Mouse (Mus musculus) G1E-ER4 (cell line): ENCODE data around the gene Fam160a2. TPM values are rescaled to one million over a fixed set of nuclear protein-coding genes. Genes with fewer than 3 reads are reported as not detected.

ENCODE experiments used
- GATA1 ChIP-seq: IDR thresholded peaks from one replicate; pipeline ENCODE4 v1.8.0; 2012; ENCODE audit warnings: low read length, inconsistent platforms
- polyA plus RNA-seq: library from polyadenylated mRNA; stranded (reverse); fragments of >175 nt; gene quantifications from 2 replicates; pipeline ENCODE4 v1.2.3, GENCODE M21; 2012

Fam160a2 gene
- 41.2 TPM in 2 replicates for polyA plus RNA-seq

DNA sequence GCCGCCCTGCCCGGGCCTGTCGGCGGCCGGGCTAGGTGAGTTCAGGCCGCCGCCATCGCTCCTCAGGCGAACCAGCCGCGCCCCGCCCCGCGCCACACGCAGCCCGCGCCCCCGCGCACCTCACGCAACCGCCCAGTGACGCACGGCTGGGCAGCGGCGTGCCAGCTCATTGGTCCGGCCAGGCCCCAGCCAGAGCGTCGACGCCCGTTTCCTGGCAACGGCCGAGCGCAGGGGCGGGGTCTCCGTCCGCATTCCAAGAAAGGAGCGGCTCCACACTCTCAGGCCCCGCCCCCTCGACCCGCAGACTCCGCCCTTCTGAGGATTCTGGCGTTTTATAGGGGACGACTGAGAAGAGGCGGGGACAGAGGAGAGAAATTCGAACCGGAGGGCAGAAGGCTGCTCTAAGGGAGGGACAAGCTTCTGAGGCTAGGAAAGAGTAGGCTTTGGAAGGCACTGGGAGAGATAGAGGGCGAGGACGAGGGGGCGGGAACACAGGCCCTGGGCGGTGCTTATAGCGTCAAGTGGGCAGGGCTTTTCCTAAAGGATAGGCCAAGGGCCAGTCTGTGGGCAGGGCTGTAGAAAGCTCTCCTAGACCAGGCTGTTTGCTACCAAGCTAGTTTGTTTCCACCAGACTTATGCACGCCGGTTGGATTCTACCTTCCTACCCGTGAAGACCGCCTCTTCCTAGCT lies at the start of gene Fam160a2:
Fam160a2 (minus strand) TSS at position 120 of the 690 bp plus-strand sequence.
- no peak for TF ChIP-seq GATA1

DNA sequence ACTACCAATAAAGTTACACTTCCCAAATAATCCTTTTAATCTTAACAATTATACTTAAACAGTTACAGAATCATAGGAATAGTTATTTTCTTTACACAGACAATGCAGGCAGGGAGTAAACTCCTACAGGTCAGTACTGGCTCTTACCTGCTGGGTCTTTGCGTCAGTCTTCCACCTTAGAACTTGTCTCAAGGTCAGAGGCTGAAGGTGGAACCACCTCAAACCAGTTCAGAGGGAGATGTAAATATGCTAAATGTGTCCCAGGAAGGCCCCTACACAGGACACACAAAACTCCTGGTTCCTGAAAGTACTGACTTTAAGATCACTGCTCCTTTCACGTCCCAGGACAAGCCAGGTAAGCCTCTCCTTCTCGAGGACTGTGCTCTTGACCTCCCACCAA lies 45.2 kb upstream of the Fam160a2 start:
- TF ChIP-seq GATA1: no peak

DNA sequence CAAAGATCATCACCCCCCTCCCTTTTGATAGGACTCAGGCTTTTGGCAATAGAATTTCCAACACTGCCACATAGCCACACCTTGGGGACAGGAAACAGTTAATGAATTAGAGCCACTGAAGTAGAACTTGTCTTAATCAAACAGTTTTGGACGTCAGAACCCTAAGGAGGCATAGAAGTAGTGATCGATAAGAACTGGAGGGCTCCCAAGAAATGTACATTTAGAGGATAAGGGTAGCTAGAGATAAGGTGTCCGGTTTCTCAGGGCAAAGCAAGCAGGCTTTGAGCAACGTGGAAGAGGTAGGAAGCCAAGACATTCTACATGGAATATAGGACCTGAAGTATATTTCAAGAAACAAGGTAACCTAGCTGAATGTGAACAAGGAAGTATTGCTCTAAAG lies 41.6 kb upstream of the Fam160a2 start:
- TF ChIP-seq GATA1: no peak

DNA sequence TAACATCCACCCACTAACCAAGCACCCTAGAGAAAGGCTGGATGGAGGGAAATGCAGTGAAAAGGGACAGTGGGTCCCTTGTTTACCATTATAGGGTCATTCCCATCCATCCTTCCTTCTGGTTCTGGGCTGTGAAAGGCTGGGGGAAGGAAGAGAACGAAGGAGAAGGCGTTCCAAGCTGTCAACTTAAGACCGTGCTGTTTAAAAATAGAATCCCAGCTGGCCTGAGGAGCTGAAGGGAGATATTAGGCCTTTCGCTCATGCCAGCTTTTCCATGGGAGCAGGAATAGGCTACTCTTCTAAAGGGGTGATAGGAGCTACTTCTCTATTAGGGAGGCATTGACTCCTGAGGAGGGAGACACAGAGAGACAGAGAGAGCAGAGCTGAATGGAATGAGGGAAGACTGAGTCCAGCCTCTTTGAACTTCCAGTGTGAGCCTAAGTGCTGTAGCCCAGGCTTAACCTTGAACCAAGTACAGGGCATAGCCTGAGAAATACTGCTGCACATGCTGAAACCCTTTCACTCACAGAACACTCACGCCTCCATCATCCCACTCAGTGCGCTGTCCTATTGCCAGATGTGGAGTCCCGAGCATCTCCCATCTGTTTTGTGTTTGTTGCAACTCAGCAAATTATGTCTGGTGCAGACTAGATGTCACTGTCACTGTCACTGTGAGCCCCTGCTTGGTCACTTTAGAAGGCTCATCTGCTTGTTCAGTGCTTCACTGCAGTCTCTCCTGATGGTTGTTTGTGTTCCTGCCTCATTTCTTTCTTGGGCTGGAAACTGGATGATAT lies 38.3 kb upstream of the Fam160a2 start:
- no peak for TF ChIP-seq GATA1

DNA sequence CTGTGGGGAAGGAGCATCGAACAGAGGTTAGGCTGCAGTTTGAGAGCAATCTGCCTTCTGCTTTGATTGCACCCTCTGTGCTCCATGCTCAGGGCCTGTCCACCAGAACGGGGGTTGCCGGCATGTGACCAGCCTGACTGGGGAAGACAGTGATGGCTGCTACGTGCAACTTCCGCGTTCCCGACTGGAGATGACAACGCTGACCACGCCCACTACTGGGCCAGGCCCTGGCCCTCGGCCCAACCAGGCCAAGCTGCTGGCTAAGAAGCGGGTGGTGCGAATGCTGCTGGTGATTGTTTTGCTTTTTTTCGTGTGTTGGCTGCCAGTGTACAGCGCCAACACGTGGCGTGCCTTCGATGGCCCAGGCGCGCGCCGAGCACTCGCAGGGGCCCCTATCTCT lies 34.9 kb upstream of the Fam160a2 start:
- no peak for TF ChIP-seq GATA1

DNA sequence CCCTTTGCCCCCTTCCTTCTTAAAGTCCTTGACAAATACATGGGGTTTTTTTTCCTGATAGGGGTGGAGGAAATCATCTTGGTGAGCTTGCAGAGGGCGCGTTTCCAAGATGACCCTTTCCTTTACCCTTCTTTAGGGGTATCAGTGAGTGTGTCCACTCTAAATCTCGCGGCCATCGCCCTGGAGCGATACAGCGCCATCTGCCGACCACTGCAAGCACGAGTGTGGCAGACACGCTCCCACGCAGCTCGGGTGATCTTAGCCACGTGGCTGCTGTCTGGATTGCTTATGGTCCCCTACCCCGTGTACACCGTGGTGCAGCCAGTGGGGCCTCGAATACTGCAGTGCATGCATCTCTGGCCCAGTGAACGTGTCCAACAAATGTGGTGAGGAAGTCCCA lies 34.0 kb upstream of the Fam160a2 start:
- no peak for TF ChIP-seq GATA1

DNA sequence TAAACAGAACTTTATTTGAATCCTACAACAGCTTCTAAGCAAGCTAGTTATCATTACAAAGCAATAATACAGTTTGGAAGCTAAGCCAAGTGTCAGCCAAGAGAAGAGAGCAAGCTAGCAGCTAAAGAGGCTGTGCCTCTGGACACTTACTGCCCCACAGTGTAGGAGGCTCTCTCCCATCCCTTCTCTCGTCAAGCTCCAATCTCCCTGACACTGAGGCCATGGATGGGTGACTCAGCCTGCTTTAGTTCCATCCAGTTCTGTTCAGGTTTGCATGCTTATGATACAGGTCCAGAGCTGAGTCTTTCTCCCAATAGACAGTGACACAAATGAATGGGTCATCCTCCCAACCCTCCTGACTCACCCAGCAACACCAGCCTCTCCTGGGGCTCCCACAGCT lies 32.2 kb upstream of the Fam160a2 start:
- TF ChIP-seq GATA1: no peak

DNA sequence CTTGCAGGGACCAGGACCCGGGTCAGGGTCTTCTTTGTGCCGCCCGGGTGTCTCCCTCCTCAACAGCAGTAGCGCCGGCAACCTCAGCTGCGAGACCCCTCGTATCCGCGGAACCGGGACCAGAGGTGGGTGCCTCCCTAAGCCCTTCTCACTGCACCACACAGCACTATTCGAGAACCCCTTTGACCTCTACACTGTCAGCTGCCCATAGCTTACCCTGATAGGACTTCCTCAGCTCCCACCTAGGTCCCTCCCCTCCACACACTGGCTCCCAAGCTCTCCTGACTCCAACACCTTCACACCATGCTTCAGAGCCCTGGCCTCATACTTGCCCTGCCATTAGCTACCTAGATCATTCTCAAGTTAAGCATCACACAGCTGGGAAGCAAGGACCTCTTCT lies 26.2 kb upstream of the Fam160a2 start:
- TF ChIP-seq GATA1: no peak

DNA sequence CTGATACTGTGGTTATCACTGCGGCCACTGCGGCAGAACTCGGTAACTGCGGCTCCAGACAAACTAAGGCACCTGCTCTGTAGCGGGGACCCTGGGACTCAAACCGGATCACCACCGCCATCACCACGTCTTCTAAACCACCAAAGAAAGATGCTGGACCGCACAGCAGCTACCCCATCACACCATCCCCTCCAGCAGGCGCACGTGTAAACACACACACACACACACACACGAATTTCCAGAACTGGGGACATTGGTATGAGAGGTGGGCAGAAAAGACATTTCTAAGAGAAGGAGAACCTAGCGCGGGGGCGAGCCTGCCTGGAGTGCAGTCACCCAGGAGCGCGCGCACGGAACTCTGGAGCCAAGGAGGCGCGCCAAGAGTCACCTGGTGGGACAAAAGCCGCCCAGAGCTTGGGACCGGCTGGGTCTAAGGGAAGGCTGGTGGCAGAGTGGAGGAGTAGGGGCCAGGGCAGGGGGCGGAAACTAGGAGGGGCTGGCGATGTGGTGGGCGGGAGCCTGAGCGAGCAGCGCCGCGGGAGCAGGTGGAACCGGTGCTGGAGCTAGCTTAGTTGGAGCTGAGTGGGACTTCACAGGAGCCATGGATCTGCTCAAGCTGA lies 25.7 kb upstream of the Fam160a2 start, which contains the start of gene Cckbr:
Cckbr (plus strand) TSS at position 308 of the 620 bp plus-strand sequence.
- no peak for TF ChIP-seq GATA1

DNA sequence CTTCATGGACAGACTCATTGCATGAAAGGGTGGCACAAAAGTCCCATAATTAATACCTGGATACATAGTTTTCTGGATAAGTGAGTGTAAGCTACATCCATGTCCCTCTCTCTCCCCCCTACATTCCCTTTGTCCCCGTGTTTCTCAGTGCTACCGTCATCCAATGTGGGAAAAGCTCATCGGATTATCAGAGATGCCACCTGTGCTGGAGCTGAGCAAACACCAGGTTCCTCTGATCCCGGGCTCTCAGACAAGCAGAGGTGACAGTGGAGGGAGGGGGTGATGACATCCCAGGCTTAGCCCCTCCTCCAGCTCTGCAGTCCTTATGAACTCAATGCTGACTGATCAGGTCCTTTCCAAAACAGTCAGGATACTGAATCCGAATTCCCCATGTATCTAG lies 24.5 kb upstream of the Fam160a2 start:
- TF ChIP-seq GATA1: no peak

DNA sequence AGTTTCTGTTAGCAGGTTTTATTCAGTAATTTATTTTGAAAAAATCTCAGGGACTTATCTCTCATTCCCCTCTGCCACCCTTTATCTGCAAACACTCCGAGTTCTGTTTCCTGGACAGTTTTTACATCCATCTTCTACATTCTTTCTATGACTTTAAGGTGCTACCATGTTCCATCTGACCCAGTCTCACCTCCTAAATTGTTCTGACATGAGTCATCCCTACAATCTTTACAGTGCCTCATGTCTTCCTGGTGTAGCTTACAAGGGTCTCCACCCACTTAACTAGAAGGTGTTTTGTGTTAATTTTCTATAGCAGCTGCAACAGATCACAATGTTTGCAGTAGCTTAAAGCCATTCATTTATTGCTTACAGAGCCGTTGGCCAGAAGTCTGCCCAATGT lies 21.0 kb upstream of the Fam160a2 start:
- no peak for TF ChIP-seq GATA1

DNA sequence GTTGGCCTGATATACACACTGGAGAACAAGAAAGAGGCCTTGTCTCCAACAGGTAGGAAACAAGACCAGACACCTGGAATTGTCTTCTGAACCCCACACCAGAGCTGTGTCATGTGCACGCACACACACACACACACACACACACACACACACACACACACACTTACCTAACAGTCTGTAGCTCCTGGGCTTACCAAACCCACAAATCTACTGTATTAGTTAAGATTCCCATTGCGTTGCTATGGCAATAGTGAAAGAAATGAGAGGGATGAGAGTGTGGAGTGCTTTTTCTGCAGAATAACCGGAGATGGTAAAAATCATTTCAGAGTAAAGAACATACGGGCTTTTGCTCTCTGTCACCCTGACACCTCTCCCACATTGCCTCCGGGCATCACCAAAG lies 18.3 kb upstream of the Fam160a2 start:
- no peak for TF ChIP-seq GATA1

DNA sequence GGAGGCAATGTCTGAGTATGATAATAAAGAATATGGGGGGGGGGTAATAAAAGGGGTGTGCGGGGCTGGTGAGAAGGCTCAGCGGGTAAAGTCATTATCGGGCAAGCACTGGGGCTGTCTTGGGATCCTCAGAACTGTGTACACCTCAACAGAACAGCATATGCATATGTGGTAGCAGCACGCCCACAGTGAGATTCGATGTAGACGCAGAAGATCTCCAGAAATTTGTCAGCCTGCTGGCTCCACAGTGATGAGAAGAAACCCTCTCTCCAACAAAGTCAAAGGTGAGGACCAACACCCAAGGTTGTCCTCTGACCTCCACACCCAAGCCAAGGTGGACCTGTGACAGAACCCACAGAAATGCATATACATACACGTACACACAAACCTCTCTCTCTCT lies 16.7 kb upstream of the Fam160a2 start:
- TF ChIP-seq GATA1: no peak

DNA sequence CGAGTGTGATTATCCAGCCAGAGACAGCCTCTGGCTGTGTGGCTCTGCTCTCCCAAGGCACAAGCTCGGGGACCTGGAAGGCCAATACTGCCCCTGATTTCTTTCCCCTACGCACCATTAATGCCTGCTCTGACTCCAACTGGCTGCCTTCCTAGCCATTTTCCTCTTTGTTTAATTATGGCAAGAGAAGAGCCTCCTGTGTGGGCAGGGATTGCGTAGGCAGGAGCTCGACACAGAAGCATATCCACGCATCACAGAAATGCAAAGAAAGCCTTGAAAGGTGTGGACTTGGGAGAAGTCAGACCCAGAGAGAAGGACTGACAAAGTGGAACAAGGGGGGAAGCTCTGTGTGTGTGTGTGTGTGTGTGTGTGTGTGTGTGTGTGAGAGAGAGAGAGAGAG lies 14.5 kb upstream of the Fam160a2 start:
- no peak for TF ChIP-seq GATA1

DNA sequence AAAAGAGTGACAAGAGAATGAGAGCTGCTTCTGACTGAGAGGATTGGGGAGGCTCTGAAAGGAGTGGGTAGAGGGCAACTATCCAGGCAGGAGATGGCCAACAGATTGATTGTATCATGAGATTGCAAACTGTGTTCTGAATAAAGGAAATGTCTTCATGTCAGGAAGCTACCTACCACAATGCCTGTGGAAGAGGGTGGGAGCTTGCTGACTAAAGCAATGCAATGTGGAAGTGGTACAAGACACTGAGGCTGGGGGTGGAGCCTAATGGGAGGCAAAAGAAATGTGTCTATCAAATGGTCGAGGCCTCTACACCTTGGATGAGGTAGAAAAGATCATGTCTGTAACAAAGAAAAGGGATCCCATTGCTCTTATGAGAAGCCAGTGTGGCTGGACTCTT lies 6.5 kb upstream of the Fam160a2 start:
- TF ChIP-seq GATA1: no peak

DNA sequence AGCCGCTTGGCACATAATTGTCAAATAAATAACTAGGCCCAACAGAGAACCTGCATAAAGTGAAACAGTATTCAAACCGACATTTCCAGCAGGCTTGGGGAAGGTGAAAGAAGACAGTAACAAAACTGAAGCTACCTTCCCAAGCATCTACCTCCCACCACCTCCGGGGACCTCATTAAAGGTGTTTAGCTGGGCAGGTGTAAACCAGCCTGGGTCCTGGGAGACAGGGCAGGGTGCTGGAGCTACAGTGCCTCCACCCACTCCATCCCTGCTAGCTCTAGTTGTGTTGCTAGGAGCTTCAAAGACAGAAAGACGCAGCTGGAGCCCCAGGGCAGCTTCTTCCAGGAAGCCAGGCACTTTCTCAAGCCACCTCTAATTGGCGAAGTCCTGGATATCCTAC lies 4.4 kb upstream of the Fam160a2 start, which contains the start of gene Cnga4:
Cnga4 (plus strand) TSS at position 301 of the 400 bp plus-strand sequence.
- no peak for TF ChIP-seq GATA1
